Mouse (Mus musculus) limb, embryonic 11.5 days (tissue): ENCODE data around the gene Gm2a. TPM values are rescaled to one million over a fixed set of nuclear protein-coding genes. Genes with fewer than 3 reads are reported as not detected.

Source experiments
- ATAC-seq: fragments of 200-750 bp; cut with Nextera tagmentation; 2 replicates; pipeline ENCODE4 v1.8.0; 2017; ENCODE audit warnings: low read depth; ENCODE audit not compliant: insufficient number of reproducible peaks, low FRiP score, low TSS enrichment
- DNase-seq: peaks from one replicate; pipeline ENCODE4 v3.0.0-alpha.2; 2015; ENCODE audit warnings: low spot score
- H3K27ac ChIP-seq: fragments of 300-500 bp; sonication (generic); replicated peaks from 2 replicates; pipeline ENCODE4 v1.5.1; 2014; ENCODE audit warnings: low read depth, mild to moderate bottlenecking, low read length
- H3K27me3 ChIP-seq: fragments of 300-500 bp; sonication (generic); 2 replicates; pipeline ENCODE4 v1.6.1; 2014; ENCODE audit warnings: mild to moderate bottlenecking, low read length, mixed read lengths; ENCODE audit not compliant: control insufficient read depth, insufficient read depth
- H3K36me3 ChIP-seq: fragments of 300-500 bp; sonication (generic); 2 replicates; pipeline ENCODE4 v1.6.1; 2014; ENCODE audit warnings: mild to moderate bottlenecking, low read length, moderate library complexity, mixed read lengths; ENCODE audit not compliant: control insufficient read depth, insufficient read depth
- H3K4me1 ChIP-seq: fragments of 300-500 bp; sonication (generic); 2 replicates; pipeline ENCODE4 v1.6.1; 2014; ENCODE audit warnings: low read length, mixed read lengths; ENCODE audit not compliant: control insufficient read depth, insufficient read depth
- H3K4me2 ChIP-seq: fragments of 300-500 bp; sonication (generic); 2 replicates; pipeline ENCODE4 v1.6.1; 2014; ENCODE audit warnings: low read depth, mild to moderate bottlenecking, moderate library complexity; ENCODE audit not compliant: severe bottlenecking
- H3K4me3 ChIP-seq: fragments of 300-500 bp; sonication (generic); 2 replicates; pipeline ENCODE4 v1.5.1; 2014; ENCODE audit warnings: low read depth, low read length
- H3K9ac ChIP-seq: fragments of 300-500 bp; sonication (generic); 2 replicates; pipeline ENCODE4 v1.6.1; 2014; ENCODE audit warnings: mild to moderate bottlenecking, low read length
- H3K9me3 ChIP-seq: fragments of 300-500 bp; sonication (generic); 2 replicates; pipeline ENCODE4 v1.6.1; 2016; ENCODE audit warnings: low read length; ENCODE audit not compliant: control insufficient read depth
- WGBS: fragments of 180-500 bp; shearing (Covaris S2); extraction: QIAGEN DNeasy Blood & Tissue Kit; methylation state at CpG from one replicate; pipeline ENCODE4 v1.1.7; 2014; 5-methylcytosine and 5-hydroxymethylcytosine counted together
- polyA plus RNA-seq: library from polyadenylated mRNA; unstranded; fragments of >200 nt; fragmentation: Nextera tagmentation; extraction: Ambion mirVana; gene quantifications from 2 replicates; pipeline ENCODE4 v1.2.1, GENCODE M21; 2014

Gm2a gene
- polyA plus RNA-seq, 1 experiment from 2014 or later, result 9.0 TPM

- H3K9me3 ChIP-seq, result no peaks in the 10 kb centered on the region
- H3K27me3 ChIP-seq, result no peaks in the 10 kb centered on the region
- no peak overlapping the region for H3K9ac ChIP-seq
- ATAC-seq, result no peak
- H3K4me3 ChIP-seq, result no peak overlapping the region
- WGBS, result 89% methylated on average over 6 of the region's 6 CpGs
- DNase-seq, result no peak
- no peak overlapping the region for H3K27ac ChIP-seq
- H3K4me1 ChIP-seq, result no peaks in the 10 kb centered on the region
- no peaks in the 10 kb centered on the region for H3K36me3 ChIP-seq
- no peak overlapping the region for H3K4me2 ChIP-seq
Observed at GRCm38 (mm10) chr11:55127937-55128336, 30.0 kb downstream of the Gm2a start.

DNA sequence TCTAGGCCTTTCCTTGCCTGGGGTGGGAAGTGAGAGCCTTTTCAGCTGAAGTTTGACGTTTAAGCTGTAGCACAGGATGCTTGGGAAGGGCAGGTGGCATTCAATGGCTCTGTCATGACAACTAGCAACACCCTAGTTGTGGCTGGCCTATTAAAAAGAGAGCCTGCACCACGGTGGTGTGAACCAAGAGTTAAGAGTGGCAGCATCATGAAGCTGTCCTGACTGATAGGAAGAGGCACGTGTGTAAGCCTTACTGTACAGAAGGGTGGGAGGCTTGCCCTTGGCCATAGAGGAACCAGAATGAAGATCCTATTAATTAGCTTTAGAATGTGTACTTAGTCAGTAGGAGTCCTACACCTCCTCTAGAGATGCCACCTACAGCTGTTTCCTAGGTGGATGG is 30.5 kb downstream of the Gm2a start:
- 79% methylated on average over 3 of the region's 3 CpGs for WGBS
- no peak for ATAC-seq
- no peaks in the 10 kb centered on the region for H3K4me1 ChIP-seq

GRCm38 (mm10) chr11:55131077-55131742 is 33.3 kb downstream of the Gm2a start:
- no peak for DNase-seq
- WGBS, result 83% methylated on average over 11 of the region's 11 CpGs
- Histone ChIP-seq H3K9me3 (no peaks in the 10 kb centered on the region), H3K4me2 (no peak overlapping the region), H3K36me3 (no peaks in the 10 kb centered on the region), H3K4me1 (no peaks in the 10 kb centered on the region), H3K4me3 (no peak overlapping the region), H3K27me3 (no peaks in the 10 kb centered on the region), H3K9ac (no peak overlapping the region), H3K27ac (no peak overlapping the region)
- ATAC-seq, result no peak

More for the DNA sequence above, 30.5 kb downstream of the Gm2a start:
- H3K27ac ChIP-seq, result no peak overlapping the region
- H3K4me3 ChIP-seq, result no peak overlapping the region
- H3K36me3 ChIP-seq, result no peaks in the 10 kb centered on the region
- no peaks in the 10 kb centered on the region for H3K27me3 ChIP-seq
- no peak overlapping the region for H3K4me2 ChIP-seq
- no peak for DNase-seq
- no peak overlapping the region for H3K9ac ChIP-seq
- no peaks in the 10 kb centered on the region for H3K9me3 ChIP-seq

DNA sequence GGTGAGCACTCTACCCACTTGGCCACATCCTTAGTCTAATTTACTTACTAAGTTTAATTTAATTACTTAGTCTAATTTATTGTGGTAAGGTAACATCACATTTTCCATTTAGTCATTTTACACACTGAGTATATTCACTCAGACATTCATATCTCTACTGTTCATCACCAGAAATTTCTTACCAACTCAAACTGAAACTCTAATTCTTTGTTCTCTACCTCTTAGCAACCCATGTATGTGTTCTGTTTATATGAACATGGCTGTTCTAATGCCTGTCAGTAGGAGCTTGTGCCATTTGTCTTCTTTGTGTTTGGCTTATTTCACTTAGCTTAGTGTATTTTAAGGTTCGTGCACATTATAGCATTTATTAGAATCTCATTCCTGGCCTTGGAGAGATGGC is 34.0 kb downstream of the Gm2a start:
- Histone ChIP-seq H3K4me1 (no peaks in the 10 kb centered on the region), H3K4me2 (no peak overlapping the region), H3K27me3 (no peaks in the 10 kb centered on the region), H3K9me3 (no peaks in the 10 kb centered on the region), H3K36me3 (no peaks in the 10 kb centered on the region), H3K4me3 (no peak overlapping the region), H3K9ac (no peak overlapping the region), H3K27ac (no peak overlapping the region)
- no peak for DNase-seq
- WGBS, result 81% methylated on average over 1 of the region's 1 CpGs
- no peak for ATAC-seq

DNA sequence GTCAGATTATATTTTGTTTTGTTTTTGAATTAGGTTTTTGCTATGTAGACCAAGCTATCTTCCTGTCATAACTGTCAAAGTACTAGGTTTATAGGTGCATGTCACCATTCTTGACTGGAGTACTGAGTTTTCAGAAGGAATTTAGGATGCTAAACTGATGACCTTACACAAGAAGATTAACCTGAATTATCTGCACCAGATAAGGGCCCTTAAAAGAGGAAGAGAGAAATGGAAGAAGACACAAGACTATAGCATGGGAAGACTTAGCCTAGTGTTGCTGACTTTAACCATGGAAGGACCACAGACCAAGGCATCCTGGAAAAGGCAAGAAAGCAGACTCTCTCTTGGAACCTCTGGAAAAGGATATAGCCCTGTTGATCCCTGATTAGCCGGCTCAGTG is 35.3 kb downstream of the Gm2a start:
- 94% methylated on average over 1 of the region's 1 CpGs for WGBS
- DNase-seq (no peak), ATAC-seq (no peak)
- Histone ChIP-seq H3K9ac (no peak overlapping the region), H3K4me3 (no peak overlapping the region), H3K27ac (no peak overlapping the region), H3K9me3 (no peaks in the 10 kb centered on the region), H3K4me2 (no peak overlapping the region), H3K27me3 (no peaks in the 10 kb centered on the region), H3K4me1 (no peaks in the 10 kb centered on the region), H3K36me3 (no peaks in the 10 kb centered on the region)

GRCm38 (mm10) chr11:55134407-55134806 is 36.5 kb downstream of the Gm2a start:
- Histone ChIP-seq H3K4me1 (no peaks in the 10 kb centered on the region), H3K9me3 (no peaks in the 10 kb centered on the region), H3K36me3 (no peaks in the 10 kb centered on the region), H3K4me3 (no peak overlapping the region), H3K9ac (no peak overlapping the region), H3K27ac (no peak overlapping the region), H3K27me3 (no peaks in the 10 kb centered on the region), H3K4me2 (no peak overlapping the region)
- no peak for DNase-seq
- ATAC-seq, result no peak
- WGBS, result 100% methylated on average over 1 of the region's 1 CpGs

DNA sequence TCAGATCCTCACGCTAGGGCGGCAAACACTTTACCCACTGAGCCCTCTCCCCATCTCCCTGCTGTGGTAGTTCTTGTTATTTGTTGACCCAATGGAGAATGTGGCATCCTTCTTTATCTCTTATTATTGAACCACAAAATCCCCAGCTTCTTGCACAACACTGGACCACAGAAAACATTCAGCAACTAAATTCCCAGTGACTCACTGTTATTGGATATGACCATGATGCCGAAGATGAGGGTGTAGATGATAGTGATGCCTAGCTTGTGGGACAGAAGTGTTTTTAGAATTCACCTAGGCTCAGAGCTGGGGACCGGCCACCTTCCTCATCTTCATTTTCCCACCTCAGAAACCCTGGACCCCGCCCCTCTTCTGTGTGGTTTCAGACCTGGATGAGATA is 37.0 kb downstream of the Gm2a start:
- Histone ChIP-seq H3K36me3 (no peaks in the 10 kb centered on the region), H3K4me3 (no peak overlapping the region), H3K27ac (no peak overlapping the region), H3K4me1 (no peaks in the 10 kb centered on the region), H3K4me2 (no peak overlapping the region), H3K27me3 (no peaks in the 10 kb centered on the region), H3K9me3 (no peaks in the 10 kb centered on the region), H3K9ac (no peak overlapping the region)
- no peak for DNase-seq
- 88% methylated on average over 5 of the region's 5 CpGs for WGBS
- no peak for ATAC-seq

GRCm38 (mm10) chr11:55136770-55137547 is 39.0 kb downstream of the Gm2a start:
- Histone ChIP-seq H3K4me3 (no peak overlapping the region), H3K4me1 (no peaks in the 10 kb centered on the region), H3K9ac (no peak overlapping the region), H3K4me2 (no peak overlapping the region), H3K27ac (no peak overlapping the region), H3K27me3 (no peaks in the 10 kb centered on the region), H3K9me3 (no peaks in the 10 kb centered on the region), H3K36me3 (no peaks in the 10 kb centered on the region)
- 84% methylated on average over 15 of the region's 15 CpGs for WGBS
- DNase-seq, result no peak
- no peak for ATAC-seq
